Mouse (Mus musculus): ENCODE results near the gene Adsl. TPM values are rescaled to one million over a fixed set of nuclear protein-coding genes. Genes with fewer than 3 reads are reported as not detected.
"Not testable (repeated sequence)": the region's sequence is repeated elsewhere in the genome, so short reads cannot be mapped to it uniquely, and the experiment has no call there.

Adsl gene
- polyA plus RNA-seq, 1 experiment from 2014 or later = 168 TPM

- DNase-seq = peak; percentile 47
- H3K36me3 ChIP-seq (ENCODE audit: insufficient read depth) = peaks cover 59% of the 10 kb centered on the region
Observed at GRCm38 (mm10) chr15:80930048-80930571, 18.2 kb upstream of the Adsl start.

GRCm38 (mm10) chr15:80930676-80931320, 17.5 kb upstream of the Adsl start:
- H3K27me3 ChIP-seq (ENCODE audit: insufficient read depth, low read length); H3K4me3 ChIP-seq (ENCODE audit: low read depth, low read length); H3K4me2 ChIP-seq; H3K9ac ChIP-seq; H3K9me3 ChIP-seq (ENCODE audit: low read depth, low read length); ATAC-seq (ENCODE audit: insufficient read depth); H3K4me1 ChIP-seq (ENCODE audit: insufficient read depth); H3K27ac ChIP-seq (ENCODE audit: low read depth); DNase-seq: not testable (repeated sequence)
- H3K36me3 ChIP-seq (ENCODE audit: insufficient read depth) = peaks cover 62% of the 10 kb centered on the region
- WGBS = 81% methylated on average over 23 of the region's 23 CpGs

More at GRCm38 (mm10) chr15:80930048-80930571, 18.2 kb upstream of the Adsl start:
- no peaks in the 10 kb centered on the region for H3K9me3 ChIP-seq (ENCODE audit: low read depth, low read length)
- ATAC-seq (ENCODE audit: insufficient read depth) = peak; percentile 41; the same call in 1 of the 2 replicates
- WGBS = 39% methylated on average over 14 of the region's 16 CpGs
- no peak for TF ChIP-seq CTCF (IDR thresholded peaks at IDR 0.05; ENCODE audit: low read depth)
- no peaks in the 10 kb centered on the region for H3K4me1 ChIP-seq (ENCODE audit: insufficient read depth)
- H3K4me2 ChIP-seq = no peak overlapping the region
- H3K27me3 ChIP-seq (ENCODE audit: insufficient read depth, low read length) = no peaks in the 10 kb centered on the region
- H3K4me3 ChIP-seq (ENCODE audit: low read depth, low read length) = no peak overlapping the region
- H3K9ac ChIP-seq = no peak overlapping the region
- no peak overlapping the region for H3K27ac ChIP-seq (ENCODE audit: low read depth)

DNA sequence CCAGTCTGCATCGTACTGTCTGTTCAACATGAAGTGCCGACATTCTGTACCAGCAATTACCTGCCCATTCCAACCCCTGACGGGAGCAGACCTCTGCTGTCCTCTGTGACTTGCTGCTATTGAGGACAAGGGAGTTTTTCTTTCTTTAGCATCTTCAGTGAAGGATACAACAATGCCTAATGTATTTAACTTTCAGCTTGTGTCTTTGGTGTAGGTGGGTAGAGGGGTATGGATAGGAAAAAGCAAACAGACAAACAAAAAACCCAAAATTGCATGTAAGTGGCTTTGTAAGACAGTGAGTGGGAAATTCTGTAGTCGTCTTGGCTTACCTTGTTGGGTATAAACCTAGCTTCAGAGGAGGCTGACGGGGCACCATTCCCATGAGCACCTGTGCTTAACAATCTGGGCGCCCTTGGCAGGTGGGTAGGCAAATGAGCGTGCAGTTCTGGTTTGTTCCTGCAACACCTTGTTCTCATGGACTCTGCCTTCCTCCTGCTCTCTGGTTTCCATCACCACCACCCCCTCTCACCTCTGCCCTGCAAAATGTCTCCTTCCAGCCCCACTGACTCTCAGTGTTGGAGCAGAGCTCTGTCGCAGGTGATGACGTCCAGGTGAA, 16.8 kb upstream of the Adsl start:
- H3K4me2 ChIP-seq = no peak overlapping the region
- H3K27ac ChIP-seq (ENCODE audit: low read depth) = no peak overlapping the region
- peaks cover 62% of the 10 kb centered on the region for H3K36me3 ChIP-seq (ENCODE audit: insufficient read depth)
- no peak overlapping the region for H3K9ac ChIP-seq
- ATAC-seq (ENCODE audit: insufficient read depth) (no peak), DNase-seq (no peak)
- 89% methylated on average over 9 of the region's 9 CpGs for WGBS
- no peaks in the 10 kb centered on the region for H3K9me3 ChIP-seq (ENCODE audit: low read depth, low read length)
- no peaks in the 10 kb centered on the region for H3K27me3 ChIP-seq (ENCODE audit: insufficient read depth, low read length)
- H3K4me3 ChIP-seq (ENCODE audit: low read depth, low read length) = no peak overlapping the region
- H3K4me1 ChIP-seq (ENCODE audit: insufficient read depth) = no peaks in the 10 kb centered on the region
- TF ChIP-seq CTCF (IDR thresholded peaks at IDR 0.05; ENCODE audit: low read depth) = no peak

DNA sequence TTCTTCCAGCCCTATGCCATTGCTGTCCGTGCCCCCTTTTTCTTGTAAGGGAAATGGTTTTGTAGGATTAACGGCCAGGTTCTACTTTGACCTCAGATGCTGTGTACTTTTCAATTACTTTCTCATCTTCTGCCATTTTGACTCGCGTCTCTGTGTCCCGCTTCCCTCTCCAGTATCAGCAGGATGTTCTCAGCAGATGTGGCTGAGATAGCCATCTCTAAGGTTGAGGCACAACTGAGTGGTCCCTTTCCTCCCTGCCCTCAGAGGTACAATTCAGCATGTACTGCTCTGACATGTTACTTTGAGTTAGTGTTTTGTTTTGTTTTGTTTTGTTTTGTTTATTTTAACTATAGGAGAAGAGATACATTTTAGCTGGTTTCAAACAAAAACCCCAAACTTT, 13.4 kb upstream of the Adsl start:
- Histone ChIP-seq H3K27me3 (ENCODE audit: insufficient read depth, low read length) (no peaks in the 10 kb centered on the region), H3K9ac (no peak overlapping the region), H3K9me3 (ENCODE audit: low read depth, low read length) (no peaks in the 10 kb centered on the region), H3K4me2 (no peak overlapping the region), H3K4me3 (ENCODE audit: low read depth, low read length) (no peak overlapping the region), H3K27ac (ENCODE audit: low read depth) (no peak overlapping the region), H3K36me3 (ENCODE audit: insufficient read depth) (peaks cover 43% of the 10 kb centered on the region), H3K4me1 (ENCODE audit: insufficient read depth) (no peaks in the 10 kb centered on the region)
- no peak for ATAC-seq (ENCODE audit: insufficient read depth)
- 84% methylated on average over 5 of the region's 5 CpGs for WGBS
- no peak for TF ChIP-seq CTCF (IDR thresholded peaks at IDR 0.05; ENCODE audit: low read depth)
- no peak for DNase-seq

DNA sequence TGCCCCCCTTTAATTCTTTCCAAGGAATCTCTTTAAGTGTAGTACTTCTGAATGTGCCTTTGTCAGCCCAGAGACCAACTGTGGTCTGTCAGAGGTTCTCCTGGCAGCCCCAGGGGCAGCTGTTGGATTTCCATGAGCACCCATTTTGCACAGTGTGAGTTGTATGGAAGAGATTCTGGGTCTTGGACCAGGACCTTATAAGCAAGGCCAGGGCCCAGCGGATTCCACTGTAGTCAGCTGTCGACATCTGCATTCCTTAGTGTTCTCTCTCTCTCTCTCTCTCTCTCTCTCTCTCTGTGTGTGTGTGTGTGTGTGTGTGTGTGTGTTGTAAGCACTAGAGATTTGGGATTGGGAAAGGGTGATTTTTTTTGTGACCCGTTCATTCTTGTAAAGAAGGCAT, 11.6 kb upstream of the Adsl start:
- peak; percentile 51 for DNase-seq
- 66% methylated on average over 3 of the region's 3 CpGs for WGBS

DNA sequence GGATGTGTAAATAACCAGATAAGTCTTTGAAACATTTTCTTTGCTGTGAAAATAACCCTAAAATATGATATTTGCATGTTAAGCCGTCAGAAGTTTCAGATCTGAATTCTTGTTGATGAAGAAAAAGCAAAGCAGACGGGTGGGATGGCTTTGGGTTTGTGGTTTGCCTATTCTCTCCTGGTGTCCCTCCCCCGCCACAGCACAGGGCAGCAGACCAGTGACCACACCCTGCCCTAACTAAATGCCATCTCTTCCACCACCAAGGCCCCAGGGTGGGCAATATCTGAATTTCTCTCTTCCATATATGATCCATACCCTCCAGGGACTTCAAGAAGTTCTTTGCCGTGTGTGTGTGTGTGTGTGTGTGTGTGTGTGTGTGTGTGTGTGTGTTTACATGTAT, 9.7 kb upstream of the Adsl start:
- no peak overlapping the region for H3K9ac ChIP-seq
- DNase-seq (no peak), ATAC-seq (ENCODE audit: insufficient read depth) (no peak)
- peaks cover 37% of the 10 kb centered on the region for H3K36me3 ChIP-seq (ENCODE audit: insufficient read depth)
- no peaks in the 10 kb centered on the region for H3K9me3 ChIP-seq (ENCODE audit: low read depth, low read length)
- no peaks in the 10 kb centered on the region for H3K27me3 ChIP-seq (ENCODE audit: insufficient read depth, low read length)
- H3K4me2 ChIP-seq = no peak overlapping the region
- H3K27ac ChIP-seq (ENCODE audit: low read depth) = no peak overlapping the region
- no peak for TF ChIP-seq CTCF (IDR thresholded peaks at IDR 0.05; ENCODE audit: low read depth)
- H3K4me3 ChIP-seq (ENCODE audit: low read depth, low read length) = no peak overlapping the region
- 77% methylated on average over 4 of the region's 4 CpGs for WGBS
- no peaks in the 10 kb centered on the region for H3K4me1 ChIP-seq (ENCODE audit: insufficient read depth)

More for the DNA sequence above, 11.6 kb upstream of the Adsl start:
- peak; percentile 70 for ATAC-seq (ENCODE audit: insufficient read depth)
- Histone ChIP-seq H3K36me3 (ENCODE audit: insufficient read depth) (peaks cover 49% of the 10 kb centered on the region), H3K4me2 (no peak overlapping the region), H3K4me1 (ENCODE audit: insufficient read depth) (no peaks in the 10 kb centered on the region), H3K4me3 (ENCODE audit: low read depth, low read length) (no peak overlapping the region), H3K27ac (ENCODE audit: low read depth) (no peak overlapping the region), H3K9ac (no peak overlapping the region), H3K27me3 (ENCODE audit: insufficient read depth, low read length) (no peaks in the 10 kb centered on the region), H3K9me3 (ENCODE audit: low read depth, low read length) (no peaks in the 10 kb centered on the region)
- TF ChIP-seq CTCF (IDR thresholded peaks at IDR 0.05; ENCODE audit: low read depth) = no peak

GRCm38 (mm10) chr15:80939401-80939800, 8.9 kb upstream of the Adsl start:
- DNase-seq = no peak
- no peak for ATAC-seq (ENCODE audit: insufficient read depth)
- Histone ChIP-seq H3K9ac (no peak overlapping the region), H3K4me3 (ENCODE audit: low read depth, low read length) (no peak overlapping the region), H3K4me1 (ENCODE audit: insufficient read depth) (no peaks in the 10 kb centered on the region), H3K27ac (ENCODE audit: low read depth) (no peak overlapping the region), H3K4me2 (no peak overlapping the region), H3K9me3 (ENCODE audit: low read depth, low read length) (no peaks in the 10 kb centered on the region), H3K27me3 (ENCODE audit: insufficient read depth, low read length) (no peaks in the 10 kb centered on the region), H3K36me3 (ENCODE audit: insufficient read depth) (peaks cover 34% of the 10 kb centered on the region; the same call in 1 of the 2 replicates)
- TF ChIP-seq CTCF (IDR thresholded peaks at IDR 0.05; ENCODE audit: low read depth) = no peak
- 85% methylated on average over 5 of the region's 5 CpGs for WGBS

Measured in lung, embryonic 14.5 days (tissue).